Mouse (Mus musculus) liver, postnatal 0 days (tissue): ENCODE data around the gene Foxo4. TPM values are rescaled to one million over a fixed set of nuclear protein-coding genes. Genes with fewer than 3 reads are reported as not detected.

Source experiments
- ATAC-seq: fragments of 200-750 bp; cut with Nextera tagmentation; 2 replicates; pipeline ENCODE4 v1.8.0; 2017; ENCODE audit warnings: mild to moderate bottlenecking, moderate library complexity
- DNase-seq: peaks from one replicate; pipeline ENCODE4 v3.0.0-alpha.2; 2016
- H3K27ac ChIP-seq: fragments of 300-500 bp; sonication (generic); 2 replicates; pipeline ENCODE4 v1.5.1; 2014; ENCODE audit warnings: antibody characterized with exemption, moderate library complexity, mild to moderate bottlenecking, low read depth
- H3K27me3 ChIP-seq: fragments of 300-500 bp; sonication (generic); 2 replicates; pipeline ENCODE4 v1.6.1; 2014; ENCODE audit warnings: low read length, control low read depth, mixed read lengths; ENCODE audit not compliant: insufficient read depth
- H3K36me3 ChIP-seq: fragments of 300-500 bp; sonication (generic); replicated peaks from 2 replicates; pipeline ENCODE4 v1.6.1; 2014; ENCODE audit warnings: mild to moderate bottlenecking, control low read depth, low read length, moderate library complexity, mixed read lengths; ENCODE audit not compliant: insufficient read depth
- H3K4me1 ChIP-seq: fragments of 300-500 bp; sonication (generic); 2 replicates; pipeline ENCODE4 v1.6.1; 2014; ENCODE audit warnings: antibody characterized with exemption, mild to moderate bottlenecking, control low read depth; ENCODE audit not compliant: insufficient read depth
- H3K4me2 ChIP-seq: fragments of 300-500 bp; sonication (generic); 2 replicates; pipeline ENCODE4 v1.6.1; 2014; ENCODE audit warnings: low read depth, mild to moderate bottlenecking, low read length, moderate library complexity, mixed read lengths
- H3K4me3 ChIP-seq: fragments of 300-500 bp; sonication (generic); 2 replicates; pipeline ENCODE4 v1.5.1; 2014; ENCODE audit warnings: low read depth, low read length
- H3K9ac ChIP-seq: fragments of 300-500 bp; sonication (generic); replicated peaks from 2 replicates; pipeline ENCODE4 v1.6.1; 2014; ENCODE audit warnings: mild to moderate bottlenecking, moderate library complexity
- H3K9me3 ChIP-seq: fragments of 300-500 bp; sonication (generic); 2 replicates; pipeline ENCODE4 v1.6.1; 2016; ENCODE audit warnings: mild to moderate bottlenecking, control low read depth, low read length, mixed read lengths
- CTCF ChIP-seq: sonication (generic); IDR thresholded peaks from 2 replicates; pipeline ENCODE4 v1.5.1; 2016; ENCODE audit warnings: antibody characterized with exemption, low read depth
- EP300 ChIP-seq: IDR thresholded peaks from 2 replicates; pipeline ENCODE4 v1.6.1; 2016; ENCODE audit warnings: antibody characterized with exemption, low read depth, mild to moderate bottlenecking
- WGBS: fragments of 180-500 bp; shearing (Covaris S2); extraction: QIAGEN DNeasy Blood & Tissue Kit; methylation state at CpG from one replicate; pipeline ENCODE4 v1.1.7; 2014; ENCODE audit not compliant: insufficient replicate concordance; 5-methylcytosine and 5-hydroxymethylcytosine counted together
- polyA plus RNA-seq: library from polyadenylated mRNA; unstranded; fragments of >200 nt; fragmentation: Nextera tagmentation; extraction: Ambion mirVana; gene quantifications from 2 replicates; pipeline ENCODE4 v1.2.1, GENCODE M21; 2015

Gene Foxo4
- polyA plus RNA-seq, 1 experiment from 2014 or later, result 1.00 TPM

GRCm38 (mm10) chrX:101289037-101289436, 34.7 kb downstream of the Foxo4 start:
- no peaks in the 10 kb centered on the region for H3K27me3 ChIP-seq
- peaks cover 3% of the 10 kb centered on the region; the same call in 1 of the 2 replicates for H3K4me1 ChIP-seq
- ATAC-seq (no peak), DNase-seq (no peak)
- H3K27ac ChIP-seq, result no peak overlapping the region
- no peaks in the 10 kb centered on the region for H3K9me3 ChIP-seq
- H3K4me2 ChIP-seq, result no peak overlapping the region
- 84% methylated on average over 7 of the region's 7 CpGs for WGBS
- no peak for TF ChIP-seq EP300
- TF ChIP-seq CTCF, result no peak
- H3K4me3 ChIP-seq, result no peak overlapping the region
- peaks cover 39% of the 10 kb centered on the region for H3K36me3 ChIP-seq
- no peak overlapping the region for H3K9ac ChIP-seq

- Histone ChIP-seq H3K27ac (peak overlapping the region; percentile 34), H3K4me1 (peaks cover 3% of the 10 kb centered on the region; the same call in 1 of the 2 replicates), H3K4me2 (peak overlapping the region; percentile 6; the same call in 1 of the 2 replicates), H3K27me3 (no peaks in the 10 kb centered on the region), H3K4me3 (no peak overlapping the region), H3K36me3 (peaks cover 39% of the 10 kb centered on the region), H3K9ac (no peak overlapping the region), H3K9me3 (no peaks in the 10 kb centered on the region)
- 60% methylated on average over 10 of the region's 10 CpGs for WGBS
- DNase-seq (no peak), ATAC-seq (peak; percentile 41)
- TF ChIP-seq EP300 (peak; percentile 68), CTCF (no peak)
These were observed 35.8 kb downstream of the Foxo4 start for GRCm38 (mm10) chrX:101290111-101290510.

- peak within 1 kb of the TSS; percentile 18; the same call in 1 of the 2 replicates for H3K4me2 ChIP-seq
- H3K36me3 ChIP-seq, result peaks cover 6% of the 10 kb centered on the region; the same call in 1 of the 2 replicates
- TF ChIP-seq EP300 (no peak), CTCF (no peak)
- ATAC-seq, result no peak
- H3K9me3 ChIP-seq, result no peaks in the 10 kb centered on the region
- no peaks in the 10 kb centered on the region for H3K4me1 ChIP-seq
- H3K27ac ChIP-seq, result no peak within 1 kb of the TSS
- no peak for DNase-seq
- H3K4me3 ChIP-seq, result no peak within 1 kb of the TSS
- no peak within 1 kb of the TSS for H3K9ac ChIP-seq
- H3K27me3 ChIP-seq, result peaks cover 6% of the 10 kb centered on the region; the same call in 1 of the 2 replicates
- whole genome bisulfite sequencing, result 12% methylated on average over 15 of the region's 24 CpGs
These were observed 44.7 kb downstream of the Foxo4 start, which contains the start of gene Nlgn3 for GRCm38 (mm10) chrX:101299055-101299454. Gene Nlgn3, plus strand, starts transcription at chrX:101299168.

GRCm38 (mm10) chrX:101299473-101300426, 45.4 kb downstream of the Foxo4 start:
- WGBS, result 48% methylated on average over 13 of the region's 13 CpGs
- Histone ChIP-seq H3K36me3 (no peaks in the 10 kb centered on the region; the same call in 1 of the 2 replicates), H3K9ac (no peak overlapping the region), H3K4me3 (no peak overlapping the region), H3K27me3 (peaks cover 6% of the 10 kb centered on the region; the same call in 1 of the 2 replicates), H3K9me3 (no peaks in the 10 kb centered on the region), H3K4me1 (no peaks in the 10 kb centered on the region), H3K27ac (no peak overlapping the region), H3K4me2 (peak overlapping the region; percentile 18; the same call in 1 of the 2 replicates)
- no peak for TF ChIP-seq CTCF
- TF ChIP-seq EP300, result no peak
- DNase-seq, result no peak
- no peak for ATAC-seq

GRCm38 (mm10) chrX:101300427-101301030, 46.2 kb downstream of the Foxo4 start:
- no peak overlapping the region for H3K4me3 ChIP-seq
- 48% methylated on average over 13 of the region's 13 CpGs for WGBS
- no peak for TF ChIP-seq CTCF
- TF ChIP-seq EP300, result no peak
- no peaks in the 10 kb centered on the region for H3K4me1 ChIP-seq
- peaks cover 9% of the 10 kb centered on the region; the same call in 1 of the 2 replicates for H3K27me3 ChIP-seq
- H3K36me3 ChIP-seq, result no peaks in the 10 kb centered on the region; the same call in 1 of the 2 replicates
- DNase-seq (no peak), ATAC-seq (no peak)
- H3K27ac ChIP-seq, result no peak overlapping the region
- H3K9me3 ChIP-seq, result no peaks in the 10 kb centered on the region
- no peak overlapping the region for H3K9ac ChIP-seq
- no peak overlapping the region for H3K4me2 ChIP-seq

GRCm38 (mm10) chrX:101301654-101302053, 47.3 kb downstream of the Foxo4 start:
- H3K9ac ChIP-seq, result no peak overlapping the region
- WGBS, result 79% methylated on average over 9 of the region's 9 CpGs
- TF ChIP-seq EP300, result no peak
- TF ChIP-seq CTCF, result no peak
- ATAC-seq (no peak), DNase-seq (no peak)
- no peaks in the 10 kb centered on the region for H3K4me1 ChIP-seq
- H3K36me3 ChIP-seq, result no peaks in the 10 kb centered on the region; the same call in 1 of the 2 replicates
- no peak overlapping the region for H3K4me2 ChIP-seq
- H3K4me3 ChIP-seq, result no peak overlapping the region
- H3K27me3 ChIP-seq, result peaks cover 9% of the 10 kb centered on the region; the same call in 1 of the 2 replicates
- H3K27ac ChIP-seq, result no peak overlapping the region
- H3K9me3 ChIP-seq, result no peaks in the 10 kb centered on the region
